Mouse (Mus musculus): ENCODE data around the gene Fbxw4. TPM values are rescaled to one million over a fixed set of nuclear protein-coding genes. Genes with fewer than 3 reads are reported as not detected.
A peak's percentile ranks its signal among the peaks of the same experiment; 100 is the strongest.

Fbxw4 gene
- polyA plus RNA-seq, 1 experiment: 145 TPM

GRCm38 (mm10) chr19:45574941-45575631 lies 85.0 kb downstream of the Fbxw4 start:
- 16% methylated on average over 19 of the region's 19 CpGs for WGBS
- Histone ChIP-seq H3K27ac (ENCODE audit: control insufficient read depth, insufficient read depth, low read length) (peak overlapping the region; percentile 83), H3K4me3 (ENCODE audit: control insufficient read depth, insufficient read depth, low read length) (peak overlapping the region; percentile 45), H3K36me3 (ENCODE audit: control insufficient read depth, insufficient read depth, low read length) (no peaks in the 10 kb centered on the region), H3K4me1 (replicated peaks; ENCODE audit: control insufficient read depth, insufficient read depth, low read length) (peaks cover 52% of the 10 kb centered on the region), H3K27me3 (ENCODE audit: control insufficient read depth, insufficient read depth, low read length) (no peaks in the 10 kb centered on the region)
- TF ChIP-seq POLR2A (IDR thresholded peaks at IDR 0.05; ENCODE audit: control insufficient read depth, extremely low read depth, insufficient read depth, low read length, poor library complexity): 0 out of 2 replicates have a peak, but pooled peaks have one; percentile 47
- 0 out of 2 replicates have a peak, but pooled peaks have one; percentile 7 for TF ChIP-seq CTCF (IDR thresholded peaks at IDR 0.05; ENCODE audit: borderline replicate concordance, control insufficient read depth, extremely low read depth, insufficient read depth, low read length, poor library complexity)
- peak; percentile 70 for DNase-seq

GRCm38 (mm10) chr19:45574339-45574898 lies 85.7 kb downstream of the Fbxw4 start:
- peak overlapping the region; percentile 68 for H3K27ac ChIP-seq (ENCODE audit: control insufficient read depth, insufficient read depth, low read length)
- no peak overlapping the region for H3K4me3 ChIP-seq (ENCODE audit: control insufficient read depth, insufficient read depth, low read length)
- TF ChIP-seq POLR2A (IDR thresholded peaks at IDR 0.05; ENCODE audit: control insufficient read depth, extremely low read depth, insufficient read depth, low read length, poor library complexity) (no peak), CTCF (IDR thresholded peaks at IDR 0.05; ENCODE audit: borderline replicate concordance, control insufficient read depth, extremely low read depth, insufficient read depth, low read length, poor library complexity) (no peak)
- WGBS: 47% methylated on average over 7 of the region's 7 CpGs
- peaks cover 52% of the 10 kb centered on the region for H3K4me1 ChIP-seq (replicated peaks; ENCODE audit: control insufficient read depth, insufficient read depth, low read length)
- H3K27me3 ChIP-seq (ENCODE audit: control insufficient read depth, insufficient read depth, low read length): no peaks in the 10 kb centered on the region
- DNase-seq: no peak
- H3K36me3 ChIP-seq (ENCODE audit: control insufficient read depth, insufficient read depth, low read length): no peaks in the 10 kb centered on the region

- Histone ChIP-seq H3K4me3 (ENCODE audit: control insufficient read depth, insufficient read depth, low read length) (no peak overlapping the region), H3K36me3 (ENCODE audit: control insufficient read depth, insufficient read depth, low read length) (no peaks in the 10 kb centered on the region), H3K4me1 (replicated peaks; ENCODE audit: control insufficient read depth, insufficient read depth, low read length) (peaks cover 46% of the 10 kb centered on the region), H3K27me3 (ENCODE audit: control insufficient read depth, insufficient read depth, low read length) (no peaks in the 10 kb centered on the region), H3K27ac (ENCODE audit: control insufficient read depth, insufficient read depth, low read length) (no peak overlapping the region)
- TF ChIP-seq CTCF (IDR thresholded peaks at IDR 0.05; ENCODE audit: borderline replicate concordance, control insufficient read depth, extremely low read depth, insufficient read depth, low read length, poor library complexity) (peak; percentile 100), POLR2A (IDR thresholded peaks at IDR 0.05; ENCODE audit: control insufficient read depth, extremely low read depth, insufficient read depth, low read length, poor library complexity) (no peak)
- WGBS: 20% methylated on average over 6 of the region's 6 CpGs
- peak; percentile 87 for DNase-seq
Observed at GRCm38 (mm10) chr19:45573861-45574267, 86.2 kb downstream of the Fbxw4 start.

GRCm38 (mm10) chr19:45573033-45573432 lies 87.1 kb downstream of the Fbxw4 start:
- no peak overlapping the region for H3K27ac ChIP-seq (ENCODE audit: control insufficient read depth, insufficient read depth, low read length)
- H3K36me3 ChIP-seq (ENCODE audit: control insufficient read depth, insufficient read depth, low read length): no peaks in the 10 kb centered on the region
- TF ChIP-seq CTCF (IDR thresholded peaks at IDR 0.05; ENCODE audit: borderline replicate concordance, control insufficient read depth, extremely low read depth, insufficient read depth, low read length, poor library complexity) (no peak), POLR2A (IDR thresholded peaks at IDR 0.05; ENCODE audit: control insufficient read depth, extremely low read depth, insufficient read depth, low read length, poor library complexity) (no peak)
- WGBS: 90% methylated on average over 6 of the region's 6 CpGs
- no peak for DNase-seq
- peaks cover 39% of the 10 kb centered on the region for H3K4me1 ChIP-seq (replicated peaks; ENCODE audit: control insufficient read depth, insufficient read depth, low read length)
- no peak overlapping the region for H3K4me3 ChIP-seq (ENCODE audit: control insufficient read depth, insufficient read depth, low read length)
- H3K27me3 ChIP-seq (ENCODE audit: control insufficient read depth, insufficient read depth, low read length): no peaks in the 10 kb centered on the region

- H3K4me3 ChIP-seq (ENCODE audit: control insufficient read depth, insufficient read depth, low read length): no peak overlapping the region
- H3K27me3 ChIP-seq (ENCODE audit: control insufficient read depth, insufficient read depth, low read length): no peaks in the 10 kb centered on the region
- DNase-seq: no peak
- WGBS: 98% methylated on average over 14 of the region's 14 CpGs
- TF ChIP-seq CTCF (IDR thresholded peaks at IDR 0.05; ENCODE audit: borderline replicate concordance, control insufficient read depth, extremely low read depth, insufficient read depth, low read length, poor library complexity): no peak
- no peak for TF ChIP-seq POLR2A (IDR thresholded peaks at IDR 0.05; ENCODE audit: control insufficient read depth, extremely low read depth, insufficient read depth, low read length, poor library complexity)
- H3K4me1 ChIP-seq (replicated peaks; ENCODE audit: control insufficient read depth, insufficient read depth, low read length): peaks cover 6% of the 10 kb centered on the region
- H3K36me3 ChIP-seq (ENCODE audit: control insufficient read depth, insufficient read depth, low read length): no peaks in the 10 kb centered on the region
- no peak overlapping the region for H3K27ac ChIP-seq (ENCODE audit: control insufficient read depth, insufficient read depth, low read length)
Observed at GRCm38 (mm10) chr19:45567367-45567766, 92.7 kb downstream of the Fbxw4 start.

- WGBS: 71% methylated on average over 15 of the region's 15 CpGs
- no peak for DNase-seq
- no peak overlapping the region for H3K4me3 ChIP-seq (ENCODE audit: control insufficient read depth, insufficient read depth, low read length)
- no peaks in the 10 kb centered on the region for H3K27me3 ChIP-seq (ENCODE audit: control insufficient read depth, insufficient read depth, low read length)
- TF ChIP-seq CTCF (IDR thresholded peaks at IDR 0.05; ENCODE audit: borderline replicate concordance, control insufficient read depth, extremely low read depth, insufficient read depth, low read length, poor library complexity) (no peak), POLR2A (IDR thresholded peaks at IDR 0.05; ENCODE audit: control insufficient read depth, extremely low read depth, insufficient read depth, low read length, poor library complexity) (no peak)
- no peak overlapping the region for H3K27ac ChIP-seq (ENCODE audit: control insufficient read depth, insufficient read depth, low read length)
- no peaks in the 10 kb centered on the region for H3K36me3 ChIP-seq (ENCODE audit: control insufficient read depth, insufficient read depth, low read length)
- H3K4me1 ChIP-seq (replicated peaks; ENCODE audit: control insufficient read depth, insufficient read depth, low read length): peaks cover 8% of the 10 kb centered on the region
Observed at GRCm38 (mm10) chr19:45565925-45566715, 94.0 kb downstream of the Fbxw4 start.
